In genomic region chr6:34277665-34278064, GRCm38 (mm10) we compare ENCODE assay signal across 8 mouse cellular contexts. TPM values are rescaled to one million over a fixed set of nuclear protein-coding genes. Genes with fewer than 3 reads are reported as not detected.
DNase-seq lines count a peak whose midpoint lies in the region; ATAC-seq and TF ChIP-seq lines count a peak whose summit lies in the region.

No protein-coding gene starts in this region.

- H3K4me1 ChIP-seq in liver, embryonic 14.5 days (replicated peaks; ENCODE audit: control insufficient read depth in 2 of 2, insufficient read depth in 2 of 2, low read length in 1 of 2) = no peaks in the 10 kb centered on the region
- H3K4me1 ChIP-seq in liver, embryonic 11.5 days (replicated peaks; ENCODE audit: control insufficient read depth, insufficient read depth, low read length) = no peaks in the 10 kb centered on the region
- peaks cover 13% of the 10 kb centered on the region for H3K4me1 ChIP-seq in heart, embryonic 13.5 days

- H3K9ac ChIP-seq in liver, embryonic 14.5 days (replicated peaks) = no peak overlapping the region
- H3K9ac ChIP-seq in liver, embryonic 11.5 days (ENCODE audit: low read depth, low read length) = no peak overlapping the region
- no peak overlapping the region for H3K9ac ChIP-seq in heart, embryonic 13.5 days

- TF ChIP-seq CTCF in liver, embryonic 14.5 days (IDR thresholded peaks at IDR 0.05; ENCODE audit: low read depth) = peak; percentile 56

- H3K4me2 ChIP-seq in liver, embryonic 14.5 days (ENCODE audit: low read depth) = no peak overlapping the region
- no peak overlapping the region for H3K4me2 ChIP-seq in liver, embryonic 11.5 days
- H3K4me2 ChIP-seq in heart, embryonic 13.5 days = peak overlapping the region; percentile 28; the same call in 1 of the 2 replicates

- DNase-seq in liver, embryonic 14.5 days (ENCODE audit: low read depth in 3 of 3, low spot score in 3 of 3) = peak in 2 of 3 experiments; percentile 3 to 9
- no peak for DNase-seq in liver, embryonic 11.5 days (ENCODE audit: low spot score)
- peak; percentile 28 for DNase-seq in MEL-GATA-1-ER (ENCODE audit: extremely low read depth, low read depth)
- peak; percentile 9 for DNase-seq in cerebellum, adult 9-11 months
- DNase-seq in layer of hippocampus, postnatal 25 days (ENCODE audit: extremely low spot score in 1 of 2, low spot score in 1 of 2) = peak; percentile 29 to 59
- peak; percentile 75 for DNase-seq in naive thymus-derived CD4-positive, alpha-beta T cell, adult 2 months (ENCODE audit: low read depth)

- no peak for TF ChIP-seq EP300 in liver, embryonic 14.5 days (IDR thresholded peaks at IDR 0.05; ENCODE audit: low read depth)

- no peaks in the 10 kb centered on the region for H3K9me3 ChIP-seq in liver, embryonic 14.5 days (ENCODE audit: control insufficient read depth, low read length)
- no peaks in the 10 kb centered on the region for H3K9me3 ChIP-seq in liver, embryonic 11.5 days (ENCODE audit: control insufficient read depth, low read length)
- no peaks in the 10 kb centered on the region for H3K9me3 ChIP-seq in heart, embryonic 13.5 days

- no peak overlapping the region for H3K4me3 ChIP-seq in liver, embryonic 14.5 days (ENCODE audit: insufficient read depth in 1 of 2, low read depth in 2 of 2, low read length in 2 of 2)
- H3K4me3 ChIP-seq in liver, embryonic 11.5 days (ENCODE audit: low read depth, low read length) = no peak overlapping the region
- peak overlapping the region; percentile 19; the same call in 1 of the 2 replicates for H3K4me3 ChIP-seq in heart, embryonic 13.5 days

- no peaks in the 10 kb centered on the region for H3K27me3 ChIP-seq in liver, embryonic 14.5 days (ENCODE audit: control insufficient read depth, insufficient read depth, low read length)
- H3K27me3 ChIP-seq in liver, embryonic 11.5 days (replicated peaks; ENCODE audit: control insufficient read depth, insufficient read depth, low read length) = no peaks in the 10 kb centered on the region
- peaks cover 9% of the 10 kb centered on the region; the same call in 1 of the 2 replicates for H3K27me3 ChIP-seq in heart, embryonic 13.5 days (replicated peaks)

- no peak overlapping the region for H3K27ac ChIP-seq in liver, embryonic 14.5 days
- H3K27ac ChIP-seq in liver, embryonic 11.5 days (ENCODE audit: low read depth, low read length) = no peak overlapping the region
- H3K27ac ChIP-seq in heart, embryonic 13.5 days (replicated peaks) = no peak overlapping the region

- ATAC-seq in liver, embryonic 14.5 days (ENCODE audit: insufficient read depth) = no peak
- no peak for ATAC-seq in liver, embryonic 11.5 days (replicated peaks; ENCODE audit: low FRiP score)
- ATAC-seq in heart, embryonic 13.5 days (ENCODE audit: extremely low read depth, insufficient number of reproducible peaks, low FRiP score, low TSS enrichment) = no peak
- no peak for ATAC-seq in erythroblast, adult 5-6 weeks (replicated peaks; ENCODE audit: low FRiP score, poor library complexity, severe bottlenecking)

- no peaks in the 10 kb centered on the region for H3K36me3 ChIP-seq in liver, embryonic 14.5 days (replicated peaks; ENCODE audit: control insufficient read depth, insufficient read depth, low read depth)
- no peaks in the 10 kb centered on the region for H3K36me3 ChIP-seq in liver, embryonic 11.5 days (ENCODE audit: control insufficient read depth, insufficient read depth, low read length)
- no peaks in the 10 kb centered on the region for H3K36me3 ChIP-seq in heart, embryonic 13.5 days

- WGBS in liver, embryonic 14.5 days (ENCODE audit: insufficient replicate concordance) = 14% methylated on average over 9 of the region's 9 CpGs
- 24% methylated on average over 9 of the region's 9 CpGs for WGBS in liver, embryonic 11.5 days
- WGBS in heart, embryonic 13.5 days = 25% methylated on average over 9 of the region's 9 CpGs

RNA-seq across cellular contexts. Expression of gene Akr1b3, which starts 39.6 kb away (rescaled TPM):
- 27.3 and 32.2 TPM in 2 replicates for polyA plus RNA-seq in liver, embryonic 14.5 days (2012; rRNA removed)
- polyA plus RNA-seq in liver, embryonic 14.5 days (2014; fragmentation: Nextera tagmentation; extraction: Ambion mirVana) = 48.4 and 50.4 TPM in 2 replicates
- polyA plus RNA-seq in liver, embryonic 11.5 days (2014; fragmentation: Nextera tagmentation; extraction: Ambion mirVana) = 131 and 132 TPM in 2 replicates
- 176 and 192 TPM in 2 replicates for polyA plus RNA-seq in heart, embryonic 13.5 days (2015; fragmentation: Nextera tagmentation; extraction: Ambion mirVana)
- 10 to 100 TPM; 38.7 to 42.2 TPM for total RNA-seq in layer of hippocampus, postnatal 25 days (2021)
- total RNA-seq in erythroblast, adult 5-6 weeks (2015; ENCODE audit: low replicate concordance) = 18.6 and 72.8 TPM in 2 replicates
- 18.1 and 27.4 TPM in 2 replicates for total RNA-seq in erythroblast, adult 5-6 weeks (2017; ENCODE audit: low replicate concordance)
